Mouse (Mus musculus): Measurements from ENCODE around the gene Zp3. TPM values are rescaled to one million over a fixed set of nuclear protein-coding genes. Genes with fewer than 3 reads are reported as not detected.

Zp3 gene
- polyA plus RNA-seq, 1 experiment from 2014 or later, result not detected

DNA sequence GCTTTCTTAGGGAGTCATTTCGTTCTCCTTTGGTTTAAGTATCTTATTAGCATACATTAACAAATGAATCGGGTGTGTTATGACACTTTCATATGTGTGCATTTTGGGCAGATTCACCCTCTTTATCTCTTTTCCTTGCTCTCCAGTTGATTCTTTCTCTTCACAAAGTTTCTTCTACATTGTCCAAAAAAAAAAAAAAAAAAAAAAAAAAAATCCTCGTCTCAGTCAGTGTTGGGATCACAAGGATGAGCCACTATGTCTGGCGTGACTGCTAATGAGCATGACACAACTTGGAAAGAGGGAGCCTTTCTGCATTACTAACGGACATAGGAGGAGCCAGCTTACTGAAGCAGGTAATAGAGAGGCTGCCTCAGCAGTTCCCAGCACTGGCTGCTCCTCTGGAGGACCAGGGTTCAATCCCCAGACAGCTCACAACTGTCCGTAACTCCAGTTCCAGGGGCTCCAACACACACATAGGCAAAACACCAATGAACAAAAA lies 4.7 kb downstream of the Zp3 start:
- WGBS, result 72% methylated on average over 6 of the region's 6 CpGs
- Histone ChIP-seq H3K4me2 (no peak overlapping the region), H3K4me3 (replicated peaks) (no peak overlapping the region), H3K4me1 (replicated peaks) (no peaks in the 10 kb centered on the region), H3K27me3 (no peaks in the 10 kb centered on the region), H3K27ac (no peak overlapping the region), H3K36me3 (no peaks in the 10 kb centered on the region), H3K9me3 (no peaks in the 10 kb centered on the region), H3K9ac (replicated peaks) (no peak overlapping the region)
- ATAC-seq (ENCODE audit: insufficient number of reproducible peaks, insufficient read depth, low FRiP score, low TSS enrichment, low read depth), result no peak

DNA sequence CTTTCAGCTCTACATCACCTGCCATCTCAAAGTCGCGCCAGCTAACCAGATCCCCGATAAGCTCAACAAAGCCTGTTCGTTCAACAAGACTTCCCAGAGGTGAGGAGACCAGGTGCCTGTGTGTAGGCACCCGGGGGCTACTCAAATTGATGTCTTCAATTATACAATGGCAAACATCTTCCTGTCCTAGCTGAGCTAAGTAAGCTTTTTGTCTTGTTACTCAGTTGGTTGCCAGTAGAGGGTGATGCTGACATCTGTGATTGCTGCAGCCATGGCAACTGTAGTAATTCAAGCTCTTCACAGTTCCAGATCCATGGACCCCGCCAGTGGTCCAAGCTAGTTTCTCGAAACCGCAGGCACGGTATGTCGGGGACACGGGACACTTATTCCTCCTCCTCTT lies 7.3 kb downstream of the Zp3 start:
- H3K9ac ChIP-seq (replicated peaks), result no peak overlapping the region
- no peak overlapping the region for H3K27ac ChIP-seq
- no peaks in the 10 kb centered on the region for H3K27me3 ChIP-seq
- H3K4me2 ChIP-seq, result no peak overlapping the region
- H3K9me3 ChIP-seq, result no peaks in the 10 kb centered on the region
- no peaks in the 10 kb centered on the region for H3K36me3 ChIP-seq
- WGBS, result 65% methylated on average over 11 of the region's 11 CpGs
- ATAC-seq (ENCODE audit: insufficient number of reproducible peaks, insufficient read depth, low FRiP score, low TSS enrichment, low read depth), result no peak
- H3K4me1 ChIP-seq (replicated peaks), result no peaks in the 10 kb centered on the region
- H3K4me3 ChIP-seq (replicated peaks), result no peak overlapping the region

DNA sequence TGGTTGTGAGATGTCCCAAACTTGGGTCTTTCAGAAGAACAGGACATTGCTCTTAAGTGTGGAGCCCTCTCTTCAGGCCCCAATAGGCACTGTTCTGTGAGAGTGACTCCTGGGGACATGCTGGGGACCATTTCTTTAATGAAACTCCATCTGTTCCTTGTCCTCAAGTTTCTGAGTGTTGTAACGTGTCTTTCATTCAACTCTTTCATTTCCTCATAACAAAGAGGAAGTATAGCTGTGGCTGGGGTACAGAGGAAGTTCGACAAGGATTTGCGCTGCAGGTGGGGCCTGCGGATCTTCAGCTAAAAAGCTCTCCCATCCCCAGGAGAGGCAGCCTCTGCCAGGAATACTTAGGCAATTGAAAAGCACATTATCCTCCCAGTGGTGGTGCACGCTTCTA lies 10.7 kb downstream of the Zp3 start:
- Histone ChIP-seq H3K36me3 (no peaks in the 10 kb centered on the region), H3K9me3 (no peaks in the 10 kb centered on the region), H3K4me1 (replicated peaks) (peaks cover 5% of the 10 kb centered on the region), H3K4me2 (no peak overlapping the region), H3K27ac (no peak overlapping the region), H3K4me3 (replicated peaks) (no peak overlapping the region), H3K27me3 (no peaks in the 10 kb centered on the region), H3K9ac (replicated peaks) (no peak overlapping the region)
- 68% methylated on average over 5 of the region's 5 CpGs for WGBS
- no peak for ATAC-seq (ENCODE audit: insufficient number of reproducible peaks, insufficient read depth, low FRiP score, low TSS enrichment, low read depth)

DNA sequence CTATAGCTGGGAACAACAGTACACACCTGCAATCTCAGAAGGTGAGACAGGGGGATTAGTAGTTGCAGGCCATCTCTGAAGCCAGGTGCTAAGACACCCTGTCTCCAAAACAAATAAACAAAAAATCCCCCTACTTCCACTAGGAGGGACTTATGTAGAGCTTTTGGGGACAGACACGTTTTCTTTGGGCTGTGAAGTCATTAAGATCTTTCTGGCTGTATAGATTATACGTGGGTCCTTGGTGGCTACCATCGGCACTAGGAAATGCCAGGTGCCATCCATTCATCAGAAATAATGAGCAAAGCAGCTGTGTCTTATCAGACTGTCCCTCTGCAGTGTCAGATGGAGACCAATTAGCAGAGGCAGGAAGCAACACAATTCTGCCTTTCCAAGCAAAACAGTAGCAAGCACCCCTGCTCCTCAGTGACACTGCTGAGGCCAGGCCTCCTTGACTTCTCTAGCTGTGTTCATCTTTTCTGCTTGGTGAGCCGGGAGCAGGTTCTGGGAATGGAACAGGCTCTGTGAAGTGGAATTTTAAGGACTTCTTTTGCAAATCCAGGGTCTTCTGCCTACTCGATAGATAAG lies 13.6 kb downstream of the Zp3 start:
- Histone ChIP-seq H3K27me3 (no peaks in the 10 kb centered on the region), H3K9me3 (no peaks in the 10 kb centered on the region), H3K9ac (replicated peaks) (no peak overlapping the region), H3K4me2 (no peak overlapping the region), H3K36me3 (peaks cover 22% of the 10 kb centered on the region), H3K4me3 (replicated peaks) (no peak overlapping the region), H3K4me1 (replicated peaks) (peaks cover 16% of the 10 kb centered on the region), H3K27ac (no peak overlapping the region)
- 56% methylated on average over 5 of the region's 5 CpGs for WGBS
- ATAC-seq (ENCODE audit: insufficient number of reproducible peaks, insufficient read depth, low FRiP score, low TSS enrichment, low read depth), result no peak

DNA sequence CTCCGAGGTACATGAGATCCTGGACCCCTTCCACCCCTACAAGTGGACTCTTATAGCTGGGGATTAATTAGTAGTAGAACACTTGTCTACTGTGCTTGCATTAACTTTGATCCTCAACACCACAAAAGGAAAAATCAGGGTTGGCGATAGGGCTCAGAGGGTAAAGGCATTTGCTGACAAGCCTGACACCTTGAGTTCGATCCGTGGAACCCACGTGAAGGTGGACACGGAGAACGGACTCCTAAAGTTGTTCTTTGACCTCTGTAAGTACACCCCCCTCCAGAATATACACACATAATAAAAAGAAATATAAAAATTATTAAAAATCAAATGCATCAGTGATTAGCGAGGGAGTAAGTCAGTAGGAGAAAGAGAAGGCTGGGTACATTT lies 14.4 kb downstream of the Zp3 start:
- Histone ChIP-seq H3K4me3 (replicated peaks) (peak overlapping the region; percentile 80), H3K27ac (no peak overlapping the region), H3K4me2 (no peak overlapping the region), H3K9me3 (no peaks in the 10 kb centered on the region), H3K27me3 (no peaks in the 10 kb centered on the region), H3K36me3 (peaks cover 31% of the 10 kb centered on the region), H3K4me1 (replicated peaks) (peaks cover 16% of the 10 kb centered on the region), H3K9ac (replicated peaks) (no peak overlapping the region)
- 62% methylated on average over 8 of the region's 8 CpGs for WGBS
- ATAC-seq (ENCODE audit: insufficient number of reproducible peaks, insufficient read depth, low FRiP score, low TSS enrichment, low read depth), result peak; percentile 54; the same call in 1 of the 2 replicates

DNA sequence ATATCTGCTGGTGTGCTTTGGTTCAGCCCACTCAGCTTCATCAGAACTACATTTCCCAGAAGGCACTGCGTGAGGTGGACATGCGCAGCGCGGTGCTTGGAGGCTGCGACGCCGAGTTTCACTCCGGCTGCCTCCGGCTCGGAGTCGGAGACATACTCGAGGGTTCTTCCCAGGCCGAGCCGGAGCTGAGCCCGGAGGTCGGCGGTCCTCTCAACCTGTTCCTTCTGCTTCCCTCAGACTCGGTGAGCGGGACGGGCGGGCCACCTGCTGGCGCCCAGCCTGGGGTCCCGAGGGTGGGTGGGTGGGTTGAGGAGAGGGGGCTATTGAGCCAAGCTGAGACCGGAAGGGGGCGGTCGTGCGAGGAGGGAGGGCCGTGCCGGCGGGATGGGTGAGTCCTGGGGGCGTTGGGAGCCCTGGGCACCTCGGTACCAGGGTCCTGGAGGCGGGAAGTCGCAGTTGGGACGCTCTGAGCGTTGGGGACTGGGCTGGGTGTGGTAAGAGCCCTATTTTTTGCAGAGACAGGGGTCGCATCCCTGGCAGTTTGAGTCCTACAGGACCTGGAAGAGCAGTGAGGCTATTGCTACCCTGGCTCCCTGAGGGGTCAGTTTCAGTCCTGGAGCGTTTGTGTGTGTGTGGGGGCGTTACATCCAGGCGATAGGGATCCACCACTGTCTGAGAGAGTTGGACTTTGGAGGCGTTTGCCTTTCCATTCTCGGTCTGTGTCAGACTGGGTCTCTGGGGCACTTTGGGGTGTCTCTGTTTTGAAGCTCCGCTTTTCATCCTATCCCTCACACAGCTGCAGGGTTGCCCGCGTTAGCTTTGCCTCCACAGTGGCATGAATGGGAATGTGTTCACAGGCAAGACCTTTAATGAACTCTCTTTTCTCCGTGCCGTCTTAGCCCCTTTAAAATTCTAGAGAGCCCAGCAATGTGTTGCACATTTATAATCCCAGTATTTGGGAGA lies 15.1 kb downstream of the Zp3 start, which contains the start of gene Dtx2:
Gene Dtx2, plus strand, starts transcription at position 76 of the 963 bp plus-strand sequence.
- Histone ChIP-seq H3K4me3 (replicated peaks) (peak within 1 kb of the TSS; percentile 80), H3K9me3 (no peaks in the 10 kb centered on the region), H3K27me3 (no peaks in the 10 kb centered on the region), H3K4me2 (peak within 1 kb of the TSS; percentile 80), H3K27ac (peak within 1 kb of the TSS; percentile 90), H3K9ac (replicated peaks) (peak within 1 kb of the TSS; percentile 86), H3K36me3 (peaks cover 38% of the 10 kb centered on the region), H3K4me1 (replicated peaks) (peaks cover 16% of the 10 kb centered on the region)
- ATAC-seq (ENCODE audit: insufficient number of reproducible peaks, insufficient read depth, low FRiP score, low TSS enrichment, low read depth), result peak; percentile 88
- under 1% methylated on average over 47 of the region's 47 CpGs for WGBS

DNA sequence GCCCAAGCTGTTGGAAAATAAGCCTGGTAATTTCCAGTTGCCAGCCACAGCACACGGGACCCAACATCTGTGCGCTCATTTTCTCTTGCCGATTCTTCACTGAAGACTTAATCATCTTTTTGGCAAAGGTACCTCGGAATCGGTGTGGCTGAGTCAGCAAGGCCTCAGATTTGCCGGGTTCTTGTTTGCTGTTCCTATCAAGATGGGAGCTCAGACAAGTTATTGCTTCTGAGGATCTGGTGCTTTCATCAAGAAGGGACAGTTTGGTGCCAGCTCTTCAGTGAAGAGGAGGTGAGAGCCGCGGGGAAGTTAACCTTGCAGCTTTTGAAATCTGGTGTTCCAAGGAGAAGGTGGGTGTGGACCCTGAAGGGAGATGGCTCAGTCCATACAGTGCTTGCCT lies 16.3 kb downstream of the Zp3 start:
- peaks cover 49% of the 10 kb centered on the region for H3K36me3 ChIP-seq
- WGBS, result 90% methylated on average over 8 of the region's 8 CpGs
- H3K27ac ChIP-seq, result no peak overlapping the region
- H3K4me2 ChIP-seq, result peak overlapping the region; percentile 80; the same call in 1 of the 2 replicates
- H3K4me1 ChIP-seq (replicated peaks), result peaks cover 16% of the 10 kb centered on the region
- no peaks in the 10 kb centered on the region for H3K27me3 ChIP-seq
- H3K9ac ChIP-seq (replicated peaks), result no peak overlapping the region
- ATAC-seq (ENCODE audit: insufficient number of reproducible peaks, insufficient read depth, low FRiP score, low TSS enrichment, low read depth), result no peak
- H3K4me3 ChIP-seq (replicated peaks), result no peak overlapping the region
- H3K9me3 ChIP-seq, result no peaks in the 10 kb centered on the region

DNA sequence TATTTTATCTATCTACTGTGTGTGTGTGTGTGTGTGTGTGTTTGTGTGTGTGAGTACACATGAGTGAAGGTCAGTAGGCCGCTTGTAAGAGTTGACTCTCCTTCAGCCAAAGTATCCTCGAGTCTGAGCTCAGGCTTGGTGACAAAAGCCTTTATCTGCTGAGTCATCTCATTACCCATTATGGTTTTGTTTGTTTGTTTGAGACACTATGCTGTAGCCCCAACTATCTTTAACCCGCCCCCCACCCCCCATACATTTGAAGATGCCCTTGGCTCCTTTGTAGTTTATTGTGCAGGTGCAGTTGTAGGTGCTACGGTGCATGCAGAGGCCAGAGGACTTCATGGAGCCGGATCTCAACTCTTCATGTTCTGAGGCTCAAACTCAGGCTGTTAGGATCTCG lies 21.3 kb downstream of the Zp3 start:
- ATAC-seq (ENCODE audit: insufficient number of reproducible peaks, insufficient read depth, low FRiP score, low TSS enrichment, low read depth), result no peak
- H3K9me3 ChIP-seq, result no peaks in the 10 kb centered on the region
- peaks cover 68% of the 10 kb centered on the region for H3K36me3 ChIP-seq
- H3K27me3 ChIP-seq, result no peaks in the 10 kb centered on the region
- no peak overlapping the region for H3K4me3 ChIP-seq (replicated peaks)
- no peak overlapping the region for H3K9ac ChIP-seq (replicated peaks)
- H3K4me2 ChIP-seq, result no peak overlapping the region
- H3K27ac ChIP-seq, result no peak overlapping the region
- peaks cover 38% of the 10 kb centered on the region for H3K4me1 ChIP-seq (replicated peaks)
- WGBS, result 93% methylated on average over 6 of the region's 6 CpGs

DNA sequence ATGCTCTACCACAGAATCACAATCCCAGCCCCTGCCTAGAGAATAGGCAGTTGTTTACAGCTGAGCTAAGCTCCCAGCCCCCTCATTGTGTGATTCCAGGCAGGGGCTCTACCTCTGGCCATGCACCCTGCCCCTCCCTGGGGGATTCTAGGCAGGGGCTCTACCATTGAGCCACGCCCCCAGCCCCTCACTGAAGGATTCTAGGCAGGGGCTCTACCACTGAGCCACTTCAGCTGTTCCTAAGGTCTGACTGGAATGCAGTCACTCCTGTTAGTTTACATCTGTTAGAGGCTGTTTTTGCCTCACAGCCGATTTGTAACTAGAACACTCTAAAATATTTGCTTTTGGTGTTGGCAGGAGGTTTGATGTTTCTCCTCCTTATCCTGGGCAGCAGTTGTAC lies 22.4 kb downstream of the Zp3 start:
- Histone ChIP-seq H3K9ac (replicated peaks) (no peak overlapping the region), H3K4me2 (no peak overlapping the region), H3K9me3 (no peaks in the 10 kb centered on the region), H3K36me3 (peaks cover 58% of the 10 kb centered on the region), H3K27me3 (no peaks in the 10 kb centered on the region), H3K4me3 (replicated peaks) (no peak overlapping the region), H3K4me1 (replicated peaks) (peaks cover 34% of the 10 kb centered on the region), H3K27ac (peak overlapping the region; percentile 62)
- no peak for ATAC-seq (ENCODE audit: insufficient number of reproducible peaks, insufficient read depth, low FRiP score, low TSS enrichment, low read depth)
- WGBS, result 72% methylated on average over 2 of the region's 2 CpGs

DNA sequence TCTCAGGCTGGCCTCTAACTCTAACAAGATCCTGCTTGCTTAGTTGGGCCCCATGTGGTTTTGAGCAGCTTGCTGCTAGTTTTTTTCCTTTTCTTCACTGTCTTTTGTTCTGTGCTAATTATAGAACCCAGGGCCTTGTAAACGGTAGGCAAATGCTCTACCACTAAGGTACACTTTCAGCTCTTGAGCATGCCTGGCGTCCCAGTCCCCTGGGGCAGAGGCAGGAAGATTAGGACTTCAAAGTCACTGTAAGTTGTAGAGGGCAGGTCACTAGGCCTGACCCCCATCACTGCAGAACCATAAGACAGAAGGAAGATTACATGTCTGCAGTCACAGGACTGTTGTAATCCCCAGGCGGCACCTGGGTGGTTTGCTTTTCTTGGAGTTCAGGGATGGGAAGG lies 22.9 kb downstream of the Zp3 start:
- H3K4me1 ChIP-seq (replicated peaks), result peaks cover 35% of the 10 kb centered on the region
- H3K27ac ChIP-seq, result peak overlapping the region; percentile 62
- WGBS, result 15% methylated on average over 3 of the region's 3 CpGs
- peaks cover 54% of the 10 kb centered on the region for H3K36me3 ChIP-seq
- no peak overlapping the region for H3K4me3 ChIP-seq (replicated peaks)
- H3K9me3 ChIP-seq, result no peaks in the 10 kb centered on the region
- ATAC-seq (ENCODE audit: insufficient number of reproducible peaks, insufficient read depth, low FRiP score, low TSS enrichment, low read depth), result no peak
- H3K9ac ChIP-seq (replicated peaks), result no peak overlapping the region
- H3K27me3 ChIP-seq, result no peaks in the 10 kb centered on the region
- H3K4me2 ChIP-seq, result no peak overlapping the region

DNA sequence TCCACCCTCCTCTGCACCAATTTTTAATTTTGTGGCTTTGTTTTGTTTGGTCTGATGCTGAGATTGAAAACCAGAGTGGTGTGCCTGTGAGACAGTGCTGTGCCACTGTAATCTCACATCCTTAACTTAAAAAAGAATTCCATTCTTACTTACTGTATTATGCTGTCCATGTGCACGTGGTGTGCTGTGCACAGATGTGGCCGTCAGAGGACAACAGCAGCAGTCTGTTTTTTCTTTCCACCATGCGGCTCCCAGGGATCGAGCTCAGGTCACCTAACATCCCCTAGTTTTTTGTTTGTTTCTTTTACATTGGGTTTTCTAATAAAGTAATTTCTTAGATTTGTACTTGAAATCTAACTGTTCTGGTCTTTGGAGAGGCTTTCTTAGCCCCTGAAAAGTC lies 24.6 kb downstream of the Zp3 start:
- no peaks in the 10 kb centered on the region for H3K9me3 ChIP-seq
- ATAC-seq (ENCODE audit: insufficient number of reproducible peaks, insufficient read depth, low FRiP score, low TSS enrichment, low read depth), result no peak
- H3K4me3 ChIP-seq (replicated peaks), result no peak overlapping the region
- H3K4me2 ChIP-seq, result no peak overlapping the region
- no peaks in the 10 kb centered on the region for H3K27me3 ChIP-seq
- H3K27ac ChIP-seq, result peak overlapping the region; percentile 60
- 60% methylated on average over 4 of the region's 4 CpGs for WGBS
- H3K9ac ChIP-seq (replicated peaks), result no peak overlapping the region
- H3K4me1 ChIP-seq (replicated peaks), result peaks cover 35% of the 10 kb centered on the region
- H3K36me3 ChIP-seq, result peaks cover 45% of the 10 kb centered on the region

All from limb, embryonic 12.5 days (tissue).